Mouse (Mus musculus) lung, postnatal 25 days (tissue): ENCODE data around the gene Selp.
A peak's percentile ranks its signal among the peaks of the same experiment; 100 is the strongest.

ENCODE experiments used
- DNase-seq: peaks from one replicate; pipeline ENCODE4 v3.0.0; 2022; ENCODE audit warnings: low spot score

The Selp gene

GRCm38 (mm10) chr1:164119892-164120776, 5.1 kb downstream of the Selp start:
- DNase-seq: no peak

- no peak for DNase-seq
Measured at GRCm38 (mm10) chr1:164120777-164121158, 5.7 kb downstream of the Selp start.

- no peak for DNase-seq
Measured at GRCm38 (mm10) chr1:164123836-164124235, 8.8 kb downstream of the Selp start.

GRCm38 (mm10) chr1:164130013-164130412, 14.9 kb downstream of the Selp start:
- no peak for DNase-seq

GRCm38 (mm10) chr1:164132609-164133008, 17.5 kb downstream of the Selp start:
- no peak for DNase-seq

- no peak for DNase-seq
Measured at GRCm38 (mm10) chr1:164134101-164134500, 19.0 kb downstream of the Selp start.

GRCm38 (mm10) chr1:164135360-164135759, 20.3 kb downstream of the Selp start:
- peak; percentile 66 for DNase-seq

GRCm38 (mm10) chr1:164135960-164136359, 20.9 kb downstream of the Selp start:
- peak; percentile 70 for DNase-seq

- DNase-seq: no peak
Measured at GRCm38 (mm10) chr1:164136636-164137035, 21.6 kb downstream of the Selp start.

- peak; percentile 79 for DNase-seq
Measured at GRCm38 (mm10) chr1:164138365-164139130, 23.5 kb downstream of the Selp start.

- DNase-seq: no peak
Measured at GRCm38 (mm10) chr1:164139464-164139863, 24.4 kb downstream of the Selp start.

GRCm38 (mm10) chr1:164149083-164149482, 34.0 kb downstream of the Selp start:
- no peak for DNase-seq

- DNase-seq: no peak
Measured at GRCm38 (mm10) chr1:164151387-164152088, 36.5 kb downstream of the Selp start, which contains the start of gene F5. TSS of gene F5 (plus strand) at chr1:164151838.

GRCm38 (mm10) chr1:164152836-164153235, 37.8 kb downstream of the Selp start:
- DNase-seq: no peak

GRCm38 (mm10) chr1:164154983-164155382, 39.9 kb downstream of the Selp start:
- DNase-seq: no peak

- no peak for DNase-seq
Measured at GRCm38 (mm10) chr1:164158571-164158970, 43.5 kb downstream of the Selp start.

- no peak for DNase-seq
Measured at GRCm38 (mm10) chr1:164159781-164160180, 44.7 kb downstream of the Selp start.

- no peak for DNase-seq
Measured at GRCm38 (mm10) chr1:164162745-164163144, 47.7 kb downstream of the Selp start.

- DNase-seq: no peak
Measured at GRCm38 (mm10) chr1:164168818-164169217, 53.8 kb downstream of the Selp start.

- no peak for DNase-seq
Measured at GRCm38 (mm10) chr1:164170434-164170833, 55.4 kb downstream of the Selp start.

- DNase-seq: no peak
Measured at GRCm38 (mm10) chr1:164173145-164173544, 58.1 kb downstream of the Selp start.

GRCm38 (mm10) chr1:164176856-164177255, 61.8 kb downstream of the Selp start:
- no peak for DNase-seq
